Mouse (Mus musculus): ENCODE results near the gene Rcbtb2.

DNA sequence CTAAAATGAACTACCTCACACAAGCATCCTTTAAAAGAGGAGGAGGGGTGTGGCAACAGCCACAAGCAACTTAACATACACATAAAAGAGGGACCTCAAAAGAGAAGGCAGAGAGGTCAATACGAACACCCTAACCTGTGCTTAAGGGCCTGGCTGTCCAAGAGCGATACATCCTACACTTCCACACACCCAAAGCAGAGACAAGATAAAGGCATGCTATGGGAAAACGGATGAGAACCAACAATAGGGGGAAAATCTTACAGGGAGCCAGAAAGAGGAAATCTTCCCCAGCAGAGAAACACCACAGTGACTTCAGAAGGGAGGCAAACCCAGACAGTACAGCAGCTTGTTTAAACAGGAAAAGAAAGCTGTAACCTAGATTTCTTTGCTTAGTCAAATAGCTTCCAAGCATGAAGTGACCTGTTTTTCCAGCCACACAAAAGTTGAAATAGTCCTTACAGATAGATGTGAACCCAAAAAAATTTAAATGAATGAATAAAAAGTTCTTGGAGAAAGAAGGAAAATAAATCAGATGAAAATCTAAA, 132.7 kb downstream of the Rcbtb2 start:
- TF ChIP-seq CTCF (IDR thresholded peaks at IDR 0.05; ENCODE audit: low read depth) (no peak), EP300 (optimal IDR thresholded peaks at IDR 0.05) (no peak)

All from stomach, postnatal 0 days (tissue).